Mouse (Mus musculus): ENCODE data around the gene Fhit. TPM values are rescaled to one million over a fixed set of nuclear protein-coding genes. Genes with fewer than 3 reads are reported as not detected.

Fhit gene
- polyA plus RNA-seq, 1 experiment from 2014 or later, result 6.9 TPM

GRCm38 (mm10) chr14:10453001-10453861 lies 708.6 kb downstream of the Fhit start:
- H3K36me3 ChIP-seq (ENCODE audit: control insufficient read depth, insufficient read depth, low read length), result no peaks in the 10 kb centered on the region
- no peaks in the 10 kb centered on the region for H3K27me3 ChIP-seq (ENCODE audit: control insufficient read depth, insufficient read depth, low read length)
- peak overlapping the region; percentile 37 for H3K4me2 ChIP-seq (ENCODE audit: low read depth, low read length)
- H3K4me1 ChIP-seq (ENCODE audit: control insufficient read depth, insufficient read depth, low read length), result no peaks in the 10 kb centered on the region
- peak; percentile 79 for ATAC-seq (ENCODE audit: low read depth)
- WGBS, result 16% methylated on average over 14 of the region's 14 CpGs
- peak overlapping the region; percentile 5; the same call in 1 of the 2 replicates for H3K4me3 ChIP-seq (ENCODE audit: low read depth, low read length)
- no peaks in the 10 kb centered on the region for H3K9me3 ChIP-seq (ENCODE audit: control insufficient read depth, low read length)
- H3K27ac ChIP-seq (ENCODE audit: low read depth, low read length), result no peak overlapping the region
- no peak overlapping the region for H3K9ac ChIP-seq (replicated peaks; ENCODE audit: low read depth, low read length)

GRCm38 (mm10) chr14:10452234-10452633 lies 709.6 kb downstream of the Fhit start:
- no peak for ATAC-seq (ENCODE audit: low read depth)
- no peaks in the 10 kb centered on the region for H3K9me3 ChIP-seq (ENCODE audit: control insufficient read depth, low read length)
- H3K36me3 ChIP-seq (ENCODE audit: control insufficient read depth, insufficient read depth, low read length), result no peaks in the 10 kb centered on the region
- H3K27me3 ChIP-seq (ENCODE audit: control insufficient read depth, insufficient read depth, low read length), result no peaks in the 10 kb centered on the region
- no peak overlapping the region for H3K27ac ChIP-seq (ENCODE audit: low read depth, low read length)
- H3K4me2 ChIP-seq (ENCODE audit: low read depth, low read length), result no peak overlapping the region
- H3K4me1 ChIP-seq (ENCODE audit: control insufficient read depth, insufficient read depth, low read length), result no peaks in the 10 kb centered on the region
- H3K4me3 ChIP-seq (ENCODE audit: low read depth, low read length), result no peak overlapping the region
- WGBS, result 74% methylated on average over 5 of the region's 5 CpGs
- H3K9ac ChIP-seq (replicated peaks; ENCODE audit: low read depth, low read length), result no peak overlapping the region

GRCm38 (mm10) chr14:10445360-10445759 lies 716.5 kb downstream of the Fhit start:
- Histone ChIP-seq H3K27ac (ENCODE audit: low read depth, low read length) (no peak overlapping the region), H3K4me2 (ENCODE audit: low read depth, low read length) (no peak overlapping the region), H3K9ac (replicated peaks; ENCODE audit: low read depth, low read length) (no peak overlapping the region), H3K27me3 (ENCODE audit: control insufficient read depth, insufficient read depth, low read length) (no peaks in the 10 kb centered on the region), H3K36me3 (ENCODE audit: control insufficient read depth, insufficient read depth, low read length) (no peaks in the 10 kb centered on the region), H3K4me3 (ENCODE audit: low read depth, low read length) (no peak overlapping the region), H3K9me3 (ENCODE audit: control insufficient read depth, low read length) (no peaks in the 10 kb centered on the region), H3K4me1 (ENCODE audit: control insufficient read depth, insufficient read depth, low read length) (no peaks in the 10 kb centered on the region)
- ATAC-seq (ENCODE audit: low read depth), result no peak

GRCm38 (mm10) chr14:10439007-10439749 lies 722.7 kb downstream of the Fhit start:
- no peak overlapping the region for H3K4me2 ChIP-seq (ENCODE audit: low read depth, low read length)
- H3K9ac ChIP-seq (replicated peaks; ENCODE audit: low read depth, low read length), result no peak overlapping the region
- no peak overlapping the region for H3K27ac ChIP-seq (ENCODE audit: low read depth, low read length)
- no peaks in the 10 kb centered on the region for H3K9me3 ChIP-seq (ENCODE audit: control insufficient read depth, low read length)
- H3K27me3 ChIP-seq (ENCODE audit: control insufficient read depth, insufficient read depth, low read length), result no peaks in the 10 kb centered on the region
- ATAC-seq (ENCODE audit: low read depth), result no peak
- no peaks in the 10 kb centered on the region for H3K4me1 ChIP-seq (ENCODE audit: control insufficient read depth, insufficient read depth, low read length)
- 62% methylated on average over 1 of the region's 1 CpGs for WGBS
- H3K36me3 ChIP-seq (ENCODE audit: control insufficient read depth, insufficient read depth, low read length), result no peaks in the 10 kb centered on the region
- H3K4me3 ChIP-seq (ENCODE audit: low read depth, low read length), result no peak overlapping the region

GRCm38 (mm10) chr14:10436193-10436592 lies 725.6 kb downstream of the Fhit start:
- Histone ChIP-seq H3K4me2 (ENCODE audit: low read depth, low read length) (no peak overlapping the region), H3K4me1 (ENCODE audit: control insufficient read depth, insufficient read depth, low read length) (no peaks in the 10 kb centered on the region), H3K9ac (replicated peaks; ENCODE audit: low read depth, low read length) (no peak overlapping the region), H3K27ac (ENCODE audit: low read depth, low read length) (no peak overlapping the region), H3K27me3 (ENCODE audit: control insufficient read depth, insufficient read depth, low read length) (no peaks in the 10 kb centered on the region), H3K36me3 (ENCODE audit: control insufficient read depth, insufficient read depth, low read length) (no peaks in the 10 kb centered on the region), H3K9me3 (ENCODE audit: control insufficient read depth, low read length) (no peaks in the 10 kb centered on the region), H3K4me3 (ENCODE audit: low read depth, low read length) (no peak overlapping the region)
- 90% methylated on average over 1 of the region's 1 CpGs for WGBS
- no peak for ATAC-seq (ENCODE audit: low read depth)

- H3K36me3 ChIP-seq (ENCODE audit: control insufficient read depth, insufficient read depth, low read length), result no peaks in the 10 kb centered on the region
- H3K4me3 ChIP-seq (ENCODE audit: low read depth, low read length), result no peak overlapping the region
- no peak for ATAC-seq (ENCODE audit: low read depth)
- no peaks in the 10 kb centered on the region for H3K27me3 ChIP-seq (ENCODE audit: control insufficient read depth, insufficient read depth, low read length)
- no peak overlapping the region for H3K4me2 ChIP-seq (ENCODE audit: low read depth, low read length)
- H3K4me1 ChIP-seq (ENCODE audit: control insufficient read depth, insufficient read depth, low read length), result no peaks in the 10 kb centered on the region
- no peak overlapping the region for H3K27ac ChIP-seq (ENCODE audit: low read depth, low read length)
- WGBS, result 88% methylated on average over 2 of the region's 2 CpGs
- no peaks in the 10 kb centered on the region for H3K9me3 ChIP-seq (ENCODE audit: control insufficient read depth, low read length)
- no peak overlapping the region for H3K9ac ChIP-seq (replicated peaks; ENCODE audit: low read depth, low read length)
These were observed 729.3 kb downstream of the Fhit start for GRCm38 (mm10) chr14:10432502-10432901.

GRCm38 (mm10) chr14:10430396-10431000 lies 731.3 kb downstream of the Fhit start:
- H3K27ac ChIP-seq (ENCODE audit: low read depth, low read length), result no peak overlapping the region
- H3K9ac ChIP-seq (replicated peaks; ENCODE audit: low read depth, low read length), result no peak overlapping the region
- H3K36me3 ChIP-seq (ENCODE audit: control insufficient read depth, insufficient read depth, low read length), result no peaks in the 10 kb centered on the region
- WGBS, result 93% methylated on average over 3 of the region's 3 CpGs
- no peak overlapping the region for H3K4me2 ChIP-seq (ENCODE audit: low read depth, low read length)
- H3K9me3 ChIP-seq (ENCODE audit: control insufficient read depth, low read length), result no peaks in the 10 kb centered on the region
- ATAC-seq (ENCODE audit: low read depth), result no peak
- no peak overlapping the region for H3K4me3 ChIP-seq (ENCODE audit: low read depth, low read length)
- H3K4me1 ChIP-seq (ENCODE audit: control insufficient read depth, insufficient read depth, low read length), result no peaks in the 10 kb centered on the region
- no peaks in the 10 kb centered on the region for H3K27me3 ChIP-seq (ENCODE audit: control insufficient read depth, insufficient read depth, low read length)

- H3K27me3 ChIP-seq (ENCODE audit: control insufficient read depth, insufficient read depth, low read length), result no peaks in the 10 kb centered on the region
- ATAC-seq (ENCODE audit: low read depth), result no peak
- H3K36me3 ChIP-seq (ENCODE audit: control insufficient read depth, insufficient read depth, low read length), result no peaks in the 10 kb centered on the region
- 21% methylated on average over 3 of the region's 3 CpGs for WGBS
- no peak overlapping the region for H3K4me3 ChIP-seq (ENCODE audit: low read depth, low read length)
- no peak overlapping the region for H3K27ac ChIP-seq (ENCODE audit: low read depth, low read length)
- no peaks in the 10 kb centered on the region for H3K9me3 ChIP-seq (ENCODE audit: control insufficient read depth, low read length)
- no peak overlapping the region for H3K4me2 ChIP-seq (ENCODE audit: low read depth, low read length)
- no peak overlapping the region for H3K9ac ChIP-seq (replicated peaks; ENCODE audit: low read depth, low read length)
- no peaks in the 10 kb centered on the region for H3K4me1 ChIP-seq (ENCODE audit: control insufficient read depth, insufficient read depth, low read length)
These were observed 738.3 kb downstream of the Fhit start for GRCm38 (mm10) chr14:10423499-10423898.

- no peak for ATAC-seq (ENCODE audit: low read depth)
- Histone ChIP-seq H3K4me1 (ENCODE audit: control insufficient read depth, insufficient read depth, low read length) (no peaks in the 10 kb centered on the region), H3K27ac (ENCODE audit: low read depth, low read length) (no peak overlapping the region), H3K9ac (replicated peaks; ENCODE audit: low read depth, low read length) (no peak overlapping the region), H3K27me3 (ENCODE audit: control insufficient read depth, insufficient read depth, low read length) (no peaks in the 10 kb centered on the region), H3K4me3 (ENCODE audit: low read depth, low read length) (no peak overlapping the region), H3K36me3 (ENCODE audit: control insufficient read depth, insufficient read depth, low read length) (no peaks in the 10 kb centered on the region), H3K9me3 (ENCODE audit: control insufficient read depth, low read length) (no peaks in the 10 kb centered on the region), H3K4me2 (ENCODE audit: low read depth, low read length) (no peak overlapping the region)
- 59% methylated on average over 1 of the region's 1 CpGs for WGBS
These were observed 739.6 kb downstream of the Fhit start for GRCm38 (mm10) chr14:10422261-10422660.
